Mouse (Mus musculus): Measurements from ENCODE around the gene Ms4a4c.
"Not testable (repeated sequence)": the region's sequence is repeated elsewhere in the genome, so short reads cannot be mapped to it uniquely, and the experiment has no call there.

Gene Ms4a4c

GRCm38 (mm10) chr19:11464795-11465194 is 60.2 kb downstream of the Ms4a4c start:
- not testable (repeated sequence) for DNase-seq (ENCODE audit: low read depth)

GRCm38 (mm10) chr19:11466471-11466870 is 61.9 kb downstream of the Ms4a4c start:
- no peak for DNase-seq (ENCODE audit: low read depth)

GRCm38 (mm10) chr19:11468361-11468760 is 63.8 kb downstream of the Ms4a4c start:
- not testable (repeated sequence) for DNase-seq (ENCODE audit: low read depth)

GRCm38 (mm10) chr19:11469215-11469614 is 64.6 kb downstream of the Ms4a4c start, which contains the start of gene Ms4a6c:
Gene Ms4a6c (plus strand): TSS chr19:11469366.
- not testable (repeated sequence) for DNase-seq (ENCODE audit: low read depth)

All from c-Kit-positive CD71-positive TER-119-negative erythroid progenitor cells, embryonic 14.5 days (primary cell).